19 mouse cellular contexts compared by ENCODE assay signal in the genomic region with DNA sequence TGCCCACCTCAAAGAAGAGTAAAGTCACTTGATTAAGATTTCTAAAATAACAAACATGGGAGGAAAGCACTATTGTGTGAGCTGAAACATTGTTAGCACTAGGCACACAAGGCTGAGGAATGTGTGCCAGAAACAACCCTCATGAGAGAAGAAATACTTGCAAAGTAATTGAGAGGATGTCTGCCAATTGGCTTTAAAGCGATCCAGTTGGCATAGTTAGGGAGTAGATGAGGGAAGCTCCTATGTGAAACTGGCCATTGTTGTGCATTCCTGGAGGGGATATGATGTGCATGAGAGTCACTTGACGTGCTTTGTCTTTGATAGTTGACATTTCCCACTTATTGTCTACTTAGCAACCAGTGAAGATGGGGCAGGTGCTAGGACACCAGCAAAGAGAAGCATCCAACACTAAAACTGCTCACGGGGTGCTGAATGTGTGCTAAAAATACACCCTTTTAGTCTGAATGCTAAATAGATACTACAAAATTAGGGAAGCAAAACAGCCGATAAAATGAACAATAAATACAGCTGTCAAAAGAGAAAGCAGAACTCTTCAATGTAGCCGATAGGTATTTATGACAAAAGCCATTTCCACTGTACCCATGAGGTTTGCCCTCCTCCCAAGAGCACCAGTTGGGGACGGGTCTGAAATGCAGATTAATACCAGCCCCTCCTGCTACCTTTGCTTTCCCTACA.
DNase-seq lines count a peak whose midpoint lies in the region; ATAC-seq lines count a peak whose summit lies in the region.
"Had no signal": no experiment of that assay in that cellular context is flagged by ENCODE, and none has a peak within 500 bp of the region (broad histone marks: within the 10 kb centered on the region; RNA-seq: fewer than 3 reads in every experiment).

No protein-coding gene starts in this region.

- ATAC-seq in hindbrain, embryonic 14.5 days (ENCODE audit: low FRiP score) = no peak; the same call in 1 of the 2 replicates
- ATAC-seq in hindbrain, embryonic 16.5 days = no peak
- ATAC-seq in megakaryocyte, adult 5-6 weeks (ENCODE audit: poor library complexity, severe bottlenecking) = peak; percentile 29; the same call in 1 of the 2 replicates
- ATAC-seq: CD4-positive, CD25-positive, alpha-beta regulatory T cell, adult 4 months; liver, embryonic 12.5 days had no signal

- no peaks in the 10 kb centered on the region for H3K9me3 ChIP-seq in hindbrain, embryonic 14.5 days (ENCODE audit: control insufficient read depth, low read length)
- no peaks in the 10 kb centered on the region for H3K9me3 ChIP-seq in hindbrain, embryonic 16.5 days (ENCODE audit: control insufficient read depth, low read length)
- H3K9me3 ChIP-seq: embryonic facial prominence, embryonic 15.5 days; hindbrain, embryonic 10.5 days; liver, embryonic 12.5 days; neural tube, embryonic 12.5 days had no signal

- no peak overlapping the region for H3K9ac ChIP-seq in hindbrain, embryonic 14.5 days
- no peak overlapping the region for H3K9ac ChIP-seq in hindbrain, embryonic 16.5 days (ENCODE audit: low read depth, low read length)
- H3K9ac ChIP-seq: embryonic facial prominence, embryonic 15.5 days; liver, embryonic 12.5 days; neural tube, embryonic 12.5 days had no signal

- peaks cover 21% of the 10 kb centered on the region for H3K27me3 ChIP-seq in hindbrain, embryonic 14.5 days (ENCODE audit: control insufficient read depth, insufficient read depth, low read length)
- H3K27me3 ChIP-seq in hindbrain, embryonic 16.5 days (replicated peaks; ENCODE audit: control insufficient read depth, insufficient read depth, low read length) = peaks cover 4% of the 10 kb centered on the region; the same call in 1 of the 2 replicates

- no peak overlapping the region for H3K4me3 ChIP-seq in hindbrain, embryonic 14.5 days (replicated peaks; ENCODE audit: low read length)
- H3K4me3 ChIP-seq in hindbrain, embryonic 16.5 days (ENCODE audit: low read length) = no peak overlapping the region
- H3K4me3 ChIP-seq: embryonic facial prominence, embryonic 15.5 days; hindbrain, embryonic 10.5 days; liver, embryonic 12.5 days; neural tube, embryonic 12.5 days had no signal

- peak; percentile 29 for DNase-seq in adrenal gland, postnatal 14 days
- no peak for DNase-seq in adrenal gland, postnatal 36 days
- peak; percentile 60 for DNase-seq in hindbrain, embryonic 14.5 days (ENCODE audit: low spot score)
- DNase-seq in Muller cell, postnatal 12 days (ENCODE audit: inconsistent ontology term) = peak; percentile 65
- no peak for DNase-seq in embryo, embryonic 10 days (ENCODE audit: low spot score)
- DNase-seq: cerebellum, adult 9-10 months; gastrocnemius, postnatal 25 days; kidney, adult 8-10 months; kidney, postnatal 25 days; lung, adult 2 months; spleen, adult 18-20 months; thymus, postnatal 25 days had no signal

- WGBS in hindbrain, embryonic 14.5 days = 47% methylated on average over 6 of the region's 6 CpGs
- WGBS in hindbrain, embryonic 16.5 days = 47% methylated on average over 6 of the region's 6 CpGs

- H3K27ac ChIP-seq in hindbrain, embryonic 14.5 days = no peak overlapping the region
- no peak overlapping the region for H3K27ac ChIP-seq in hindbrain, embryonic 16.5 days (ENCODE audit: low read depth, low read length)
- H3K27ac ChIP-seq: embryonic facial prominence, embryonic 15.5 days; hindbrain, embryonic 10.5 days; liver, embryonic 12.5 days; neural tube, embryonic 12.5 days had no signal

- no peaks in the 10 kb centered on the region for H3K4me1 ChIP-seq in hindbrain, embryonic 14.5 days (replicated peaks; ENCODE audit: control insufficient read depth, insufficient read depth, low read length)
- H3K4me1 ChIP-seq in hindbrain, embryonic 16.5 days (ENCODE audit: control insufficient read depth, insufficient read depth, low read depth, low read length) = no peaks in the 10 kb centered on the region
- H3K4me1 ChIP-seq: embryonic facial prominence, embryonic 15.5 days; neural tube, embryonic 12.5 days had no signal

- H3K4me2 ChIP-seq in hindbrain, embryonic 14.5 days (replicated peaks) = no peak overlapping the region
- no peak overlapping the region for H3K4me2 ChIP-seq in hindbrain, embryonic 16.5 days (ENCODE audit: low read length)
- H3K4me2 ChIP-seq: embryonic facial prominence, embryonic 15.5 days; liver, embryonic 12.5 days; neural tube, embryonic 12.5 days had no signal

- no peaks in the 10 kb centered on the region for H3K36me3 ChIP-seq in hindbrain, embryonic 14.5 days (replicated peaks; ENCODE audit: control insufficient read depth, insufficient read depth)
- no peaks in the 10 kb centered on the region for H3K36me3 ChIP-seq in hindbrain, embryonic 16.5 days (ENCODE audit: control insufficient read depth, insufficient read depth, low read length)
- H3K36me3 ChIP-seq: embryonic facial prominence, embryonic 15.5 days; hindbrain, embryonic 10.5 days; liver, embryonic 12.5 days; neural tube, embryonic 12.5 days had no signal

Comparison
In these comparisons a context has a peak if more than half of its experiments do, and no peak if none do; other contexts are left out.
1. DNase-seq: peak in adrenal gland, postnatal 14 days (single experiment), hindbrain, embryonic 14.5 days (single experiment) and Muller cell, postnatal 12 days (single experiment); none in adrenal gland, postnatal 36 days (0 of 2) and embryo, embryonic 10 days (single experiment).